Mouse (Mus musculus) midbrain, embryonic 14.5 days (tissue): ENCODE results near the gene 2310061I04Rik. TPM values are rescaled to one million over a fixed set of nuclear protein-coding genes. Genes with fewer than 3 reads are reported as not detected.
"Not testable (repeated sequence)": the region's sequence is repeated elsewhere in the genome, so short reads cannot be mapped to it uniquely, and the experiment has no call there.

Experiments used
- ATAC-seq: fragments of 200-750 bp; cut with Nextera tagmentation; 2 replicates; pipeline ENCODE4 v1.8.0; 2017; ENCODE audit warnings: moderate number of reproducible peaks, moderate library complexity; ENCODE audit not compliant: low FRiP score, low TSS enrichment
- DNase-seq: peaks from one replicate; pipeline ENCODE4 v3.0.0-alpha.2; 2015
- H3K27ac ChIP-seq: fragments of 300-500 bp; sonication (generic); replicated peaks from 2 replicates; pipeline ENCODE4 v1.5.1; 2014; ENCODE audit warnings: mild to moderate bottlenecking, low read depth, low read length, moderate library complexity
- H3K27me3 ChIP-seq: fragments of 300-500 bp; sonication (generic); 2 replicates; pipeline ENCODE4 v1.6.1; 2014; ENCODE audit warnings: low read length, control low read depth, mixed read lengths; ENCODE audit not compliant: control insufficient read depth, insufficient read depth
- H3K36me3 ChIP-seq: fragments of 300-500 bp; sonication (generic); 2 replicates; pipeline ENCODE4 v1.6.1; 2014; ENCODE audit warnings: low read length, control low read depth; ENCODE audit not compliant: control insufficient read depth, insufficient read depth
- H3K4me1 ChIP-seq: fragments of 300-500 bp; sonication (generic); 2 replicates; pipeline ENCODE4 v1.6.1; 2014; ENCODE audit warnings: mild to moderate bottlenecking, antibody characterized with exemption, low read length, control low read depth; ENCODE audit not compliant: control insufficient read depth, insufficient read depth
- H3K4me2 ChIP-seq: fragments of 300-500 bp; sonication (generic); 2 replicates; pipeline ENCODE4 v1.6.1; 2014; ENCODE audit warnings: mild to moderate bottlenecking, low read length, moderate library complexity
- H3K4me3 ChIP-seq: fragments of 300-500 bp; sonication (generic); replicated peaks from 2 replicates; pipeline ENCODE4 v1.5.1; 2014; ENCODE audit warnings: low read depth, low read length
- H3K9ac ChIP-seq: fragments of 300-500 bp; sonication (generic); replicated peaks from 2 replicates; pipeline ENCODE4 v1.6.1; 2014; ENCODE audit warnings: mild to moderate bottlenecking, low read length, moderate library complexity
- H3K9me3 ChIP-seq: fragments of 300-500 bp; sonication (generic); 2 replicates; pipeline ENCODE4 v1.6.1; 2016; ENCODE audit warnings: low read length, control low read depth, mixed read lengths; ENCODE audit not compliant: control insufficient read depth
- WGBS: fragments of 180-500 bp; shearing (Covaris S2); extraction: QIAGEN DNeasy Blood & Tissue Kit; methylation state at CpG from one replicate; pipeline ENCODE4 v1.1.7; 2014; 5-methylcytosine and 5-hydroxymethylcytosine counted together
- polyA plus RNA-seq: library from polyadenylated mRNA; unstranded; fragments of >200 nt; fragmentation: Nextera tagmentation; extraction: Ambion mirVana; gene quantifications from 2 replicates; pipeline ENCODE4 v1.2.1, GENCODE M21; 2014

2310061I04Rik gene
- 50.7 and 70.0 TPM in 2 replicates for polyA plus RNA-seq

- H3K9me3 ChIP-seq, result no peaks in the 10 kb centered on the region
- H3K4me1 ChIP-seq, result peaks cover 12% of the 10 kb centered on the region; the same call in 1 of the 2 replicates
- H3K4me3 ChIP-seq, result peak within 1 kb of the TSS; percentile 82
- H3K27me3 ChIP-seq, result no peaks in the 10 kb centered on the region
- H3K4me2 ChIP-seq, result peak within 1 kb of the TSS; percentile 100
- ATAC-seq, result peak; percentile 94
- peak; percentile 98 for DNase-seq
- peaks cover 70% of the 10 kb centered on the region for H3K36me3 ChIP-seq
- WGBS, result under 1% methylated on average over 86 of the region's 86 CpGs
- H3K9ac ChIP-seq, result peak within 1 kb of the TSS; percentile 88
- H3K27ac ChIP-seq, result peak within 1 kb of the TSS; percentile 97
Measured at GRCm38 (mm10) chr17:35896781-35897643, at the start of gene 2310061I04Rik. Gene 2310061I04Rik (minus strand): TSS chr17:35897431.

DNA sequence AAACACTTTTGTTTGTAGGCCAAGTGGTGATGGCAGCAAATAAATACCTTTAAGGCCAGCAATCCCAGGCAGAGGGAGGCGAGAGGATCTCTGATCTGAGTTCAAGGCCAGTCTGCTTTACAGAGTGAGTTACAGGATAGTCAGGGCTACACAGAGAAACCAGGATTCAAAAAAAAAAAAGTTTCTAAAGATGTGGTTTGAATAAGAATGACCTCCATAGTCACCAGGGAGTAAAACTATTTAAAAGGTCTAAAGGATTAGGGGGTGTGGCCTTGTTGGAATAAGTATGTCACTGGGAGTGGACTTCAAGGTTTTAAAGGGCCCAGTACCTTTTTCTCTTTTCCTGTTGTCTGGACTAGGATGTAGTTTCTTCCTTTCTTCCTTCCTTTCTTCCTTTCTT lies 42.7 kb upstream of the 2310061I04Rik start:
- Histone ChIP-seq H3K27ac (no peak overlapping the region), H3K27me3 (no peaks in the 10 kb centered on the region), H3K9ac (no peak overlapping the region), H3K4me3 (no peak overlapping the region), H3K4me1 (no peaks in the 10 kb centered on the region), H3K9me3 (no peaks in the 10 kb centered on the region), H3K4me2 (no peak overlapping the region), H3K36me3 (no peaks in the 10 kb centered on the region)
- no peak for DNase-seq
- ATAC-seq, result no peak
- 49% methylated on average over 1 of the region's 1 CpGs for WGBS

DNA sequence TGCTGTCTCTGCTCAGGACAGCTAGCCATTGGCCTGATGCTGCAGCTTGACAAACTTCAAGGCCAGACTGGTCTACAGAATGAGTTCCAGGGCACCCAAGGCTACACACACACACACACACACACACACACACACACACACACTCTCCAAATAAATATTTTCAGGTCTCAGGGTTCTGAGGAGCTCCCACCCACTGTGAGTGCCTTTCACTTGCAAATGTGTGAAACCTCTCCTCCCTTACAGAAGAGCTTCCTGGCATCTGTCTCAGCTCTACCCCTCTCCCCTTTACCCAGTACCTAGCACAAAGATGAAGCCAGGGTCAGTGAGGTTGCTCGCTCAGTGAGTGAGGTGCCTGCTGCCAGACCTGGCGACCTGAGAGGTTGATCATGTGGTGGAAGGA lies 41.9 kb upstream of the 2310061I04Rik start:
- no peak for DNase-seq
- H3K9ac ChIP-seq, result no peak overlapping the region
- H3K27me3 ChIP-seq, result no peaks in the 10 kb centered on the region
- no peaks in the 10 kb centered on the region for H3K4me1 ChIP-seq
- WGBS, result 50% methylated on average over 2 of the region's 2 CpGs
- no peaks in the 10 kb centered on the region for H3K36me3 ChIP-seq
- H3K9me3 ChIP-seq, result no peaks in the 10 kb centered on the region
- H3K27ac ChIP-seq, result no peak overlapping the region
- ATAC-seq, result no peak
- H3K4me3 ChIP-seq, result no peak overlapping the region
- H3K4me2 ChIP-seq, result no peak overlapping the region

- no peaks in the 10 kb centered on the region for H3K4me1 ChIP-seq
- DNase-seq (peak; percentile 80), ATAC-seq (no peak; the same call in 1 of the 2 replicates)
- H3K4me3 ChIP-seq, result no peak overlapping the region
- H3K27ac ChIP-seq, result no peak overlapping the region
- H3K4me2 ChIP-seq, result no peak overlapping the region
- H3K27me3 ChIP-seq, result no peaks in the 10 kb centered on the region
- H3K9ac ChIP-seq, result no peak overlapping the region
- 44% methylated on average over 2 of the region's 2 CpGs for WGBS
- no peaks in the 10 kb centered on the region for H3K36me3 ChIP-seq
- no peaks in the 10 kb centered on the region for H3K9me3 ChIP-seq
Measured at GRCm38 (mm10) chr17:35937700-35938348, 40.6 kb upstream of the 2310061I04Rik start.

- H3K27me3 ChIP-seq, H3K36me3 ChIP-seq, H3K27ac ChIP-seq, H3K4me2 ChIP-seq, ATAC-seq, H3K4me3 ChIP-seq, H3K4me1 ChIP-seq, H3K9ac ChIP-seq, H3K9me3 ChIP-seq, DNase-seq: not testable (repeated sequence)
- 93% methylated on average over 14 of the region's 14 CpGs for WGBS
Measured at GRCm38 (mm10) chr17:35935763-35936162, 38.5 kb upstream of the 2310061I04Rik start.

DNA sequence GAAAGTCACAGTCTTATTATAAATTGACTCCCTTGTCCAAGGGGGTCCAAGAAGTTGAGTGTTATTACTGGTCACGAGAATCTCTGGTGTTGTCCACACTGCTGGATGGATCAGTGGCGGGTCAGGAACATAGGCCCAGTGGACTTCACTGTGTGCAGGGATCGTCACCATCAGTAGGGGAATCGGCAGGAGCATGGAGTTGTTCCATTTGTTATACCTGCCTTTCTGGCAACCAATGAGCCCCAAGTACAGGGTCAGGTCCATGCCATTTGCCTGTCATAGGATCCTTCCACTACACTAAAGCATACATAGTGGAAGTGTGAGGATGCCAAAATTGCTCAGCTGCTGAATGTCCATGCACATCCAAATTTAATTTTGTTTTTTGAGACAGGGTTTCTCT lies 35.4 kb upstream of the 2310061I04Rik start:
- H3K4me1 ChIP-seq, result no peaks in the 10 kb centered on the region
- H3K27me3 ChIP-seq, result no peaks in the 10 kb centered on the region
- DNase-seq, result no peak
- no peak overlapping the region for H3K27ac ChIP-seq
- H3K9me3 ChIP-seq, result no peaks in the 10 kb centered on the region
- no peak overlapping the region for H3K4me3 ChIP-seq
- peaks cover 41% of the 10 kb centered on the region for H3K36me3 ChIP-seq
- H3K4me2 ChIP-seq, result no peak overlapping the region
- H3K9ac ChIP-seq, result no peak overlapping the region
- no peak for ATAC-seq
- 92% methylated on average over 4 of the region's 4 CpGs for WGBS

DNA sequence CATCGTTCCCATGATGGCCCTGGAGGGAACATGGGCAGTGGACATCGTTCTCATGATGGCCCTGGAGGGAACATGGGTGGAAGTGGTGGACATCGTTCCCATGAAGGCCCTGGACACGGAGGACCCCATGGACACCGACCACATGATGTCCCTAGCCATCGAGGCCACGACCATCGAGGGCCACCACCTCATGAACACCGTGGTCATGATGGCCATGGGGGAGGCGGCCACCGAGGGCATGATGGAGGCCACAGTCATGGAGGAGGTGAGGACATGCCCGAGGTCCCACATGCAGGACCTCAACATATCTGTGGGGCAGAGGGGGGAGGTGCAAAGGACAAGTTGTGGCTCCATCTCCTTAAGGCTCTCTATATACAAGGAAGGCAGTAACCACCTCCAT lies 33.4 kb upstream of the 2310061I04Rik start:
- DNase-seq (no peak), ATAC-seq (no peak)
- no peaks in the 10 kb centered on the region for H3K27me3 ChIP-seq
- 96% methylated on average over 12 of the region's 12 CpGs for WGBS
- H3K36me3 ChIP-seq, result peaks cover 58% of the 10 kb centered on the region
- H3K4me2 ChIP-seq, result no peak overlapping the region
- H3K4me1 ChIP-seq, result no peaks in the 10 kb centered on the region
- no peak overlapping the region for H3K27ac ChIP-seq
- H3K4me3 ChIP-seq, result no peak overlapping the region
- H3K9ac ChIP-seq, result no peak overlapping the region
- H3K9me3 ChIP-seq, result no peaks in the 10 kb centered on the region

- no peak overlapping the region for H3K4me2 ChIP-seq
- no peak overlapping the region for H3K4me3 ChIP-seq
- no peaks in the 10 kb centered on the region for H3K4me1 ChIP-seq
- H3K27ac ChIP-seq, result no peak overlapping the region
- H3K9ac ChIP-seq, result no peak overlapping the region
- H3K9me3 ChIP-seq, result no peaks in the 10 kb centered on the region
- DNase-seq (no peak), ATAC-seq (no peak)
- H3K36me3 ChIP-seq, result peaks cover 69% of the 10 kb centered on the region
- 93% methylated on average over 2 of the region's 2 CpGs for WGBS
- no peaks in the 10 kb centered on the region for H3K27me3 ChIP-seq
Measured at GRCm38 (mm10) chr17:35929534-35929933, 32.3 kb upstream of the 2310061I04Rik start.
